Mouse (Mus musculus) thymus, postnatal 0 days (tissue): ENCODE measurements around the gene Slit3. TPM values are rescaled to one million over a fixed set of nuclear protein-coding genes. Genes with fewer than 3 reads are reported as not detected.

ENCODE experiments used
- DNase-seq: peaks from one replicate; pipeline ENCODE4 v3.0.0-alpha.2; 2015; ENCODE audit warnings: low spot score
- polyA plus RNA-seq: library from polyadenylated mRNA; unstranded; fragments of >200 nt; fragmentation: Nextera tagmentation; extraction: Ambion mirVana; gene quantifications from 2 replicates; pipeline ENCODE4 v1.2.1, GENCODE M21; 2015

Slit3 gene
- polyA plus RNA-seq, 1 experiment from 2014 or later = 2.1 TPM

DNA sequence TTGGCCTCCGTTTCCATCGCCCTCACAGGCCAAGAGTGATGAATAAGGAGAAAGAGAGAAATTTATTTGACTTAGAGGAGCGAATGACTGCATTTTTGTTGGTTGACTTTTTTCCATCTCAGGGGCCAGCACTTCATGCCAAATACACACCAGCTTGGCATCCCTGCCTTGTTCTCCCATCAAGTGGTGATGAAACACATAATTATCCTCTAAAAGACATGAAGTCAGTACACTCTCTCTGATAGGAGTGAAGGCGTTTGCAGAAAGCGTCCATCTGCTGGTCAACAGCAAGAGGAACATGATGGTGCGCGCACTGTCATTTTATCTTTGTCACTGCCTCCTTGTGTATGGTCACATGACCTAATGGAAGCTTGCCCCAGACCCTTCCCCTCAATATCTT lies 75.8 kb downstream of the Slit3 start:
- DNase-seq = no peak

DNA sequence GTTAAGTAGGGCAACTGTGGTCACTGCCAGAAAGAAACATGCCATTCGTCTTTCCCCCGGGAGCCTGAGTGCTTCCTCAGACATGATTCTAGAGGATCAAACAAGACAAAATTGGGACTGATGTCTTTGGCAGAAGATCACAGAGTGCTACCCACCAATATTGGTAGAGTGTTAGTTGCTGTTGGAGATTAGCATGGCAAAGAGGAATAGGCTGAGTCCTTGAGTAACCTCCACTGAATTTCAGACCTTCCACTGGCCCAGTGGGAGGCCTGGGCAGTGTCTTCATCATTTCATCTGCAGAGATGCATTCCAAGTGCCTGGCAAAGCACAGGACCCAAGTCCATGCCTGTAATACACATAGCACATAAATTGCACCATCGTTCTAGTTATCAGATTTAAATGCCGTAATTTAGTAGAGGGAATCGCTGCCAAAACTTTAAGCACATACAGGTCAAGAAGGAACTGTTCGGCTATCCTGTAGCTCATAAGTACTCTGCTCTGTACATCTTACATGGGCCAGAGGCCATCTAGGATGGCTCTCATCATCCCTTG lies 77.6 kb downstream of the Slit3 start:
- no peak for DNase-seq

DNA sequence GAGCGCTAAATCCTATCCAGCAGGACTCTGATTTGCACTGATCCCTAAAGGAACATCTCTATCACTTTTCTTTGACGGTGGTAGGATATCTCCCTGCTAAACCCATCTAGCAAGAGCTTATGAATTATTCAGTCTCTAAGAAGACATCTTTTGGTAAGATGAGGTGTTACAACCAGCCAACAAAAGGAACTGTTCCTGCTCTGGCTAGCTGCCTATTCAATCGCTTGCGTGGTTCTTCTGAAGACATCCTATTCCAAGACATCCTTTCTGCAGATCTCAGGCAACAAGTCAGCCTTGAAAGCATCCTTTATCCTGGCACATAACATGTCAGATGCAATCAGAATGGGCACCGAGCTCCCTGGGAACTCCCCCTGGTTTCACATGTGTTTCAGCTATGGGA lies 81.3 kb downstream of the Slit3 start:
- DNase-seq = no peak

DNA sequence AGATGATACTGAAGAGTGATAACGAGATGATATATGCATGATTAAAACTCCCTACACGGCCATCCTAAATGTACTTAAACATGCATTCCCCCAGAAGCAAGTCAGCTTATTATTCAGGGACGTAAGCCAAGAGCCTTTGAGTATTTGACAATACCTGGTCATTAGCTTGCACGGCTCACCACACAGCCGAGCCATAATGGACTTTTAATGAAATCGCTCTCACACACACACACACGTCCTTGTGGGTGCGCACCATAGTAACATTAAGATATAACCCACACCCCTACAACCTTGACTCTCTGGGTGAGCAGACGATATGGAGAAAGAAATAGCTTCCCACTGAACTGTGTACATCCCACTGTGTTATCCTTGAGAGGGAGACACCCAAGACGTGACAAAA lies 82.6 kb downstream of the Slit3 start:
- no peak for DNase-seq

DNA sequence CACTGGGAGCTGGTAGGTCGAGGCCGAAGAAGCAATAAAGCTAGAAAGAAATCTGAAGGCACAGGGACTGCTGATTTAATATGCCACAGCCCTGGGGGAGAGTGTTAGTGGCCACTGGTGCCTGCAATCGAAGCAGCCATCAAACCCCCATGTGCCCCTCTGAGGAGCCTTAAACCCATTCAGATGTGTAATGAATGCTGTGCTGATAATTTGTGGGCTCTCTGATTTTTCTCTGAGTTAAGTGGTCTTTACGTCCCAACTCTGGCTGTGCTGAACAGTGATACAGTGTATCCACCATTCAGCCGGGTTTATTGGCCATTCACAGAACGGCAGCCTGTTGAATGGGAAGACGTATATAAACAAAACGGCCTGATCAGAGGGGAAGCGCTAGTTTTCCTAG lies 83.1 kb downstream of the Slit3 start:
- no peak for DNase-seq

DNA sequence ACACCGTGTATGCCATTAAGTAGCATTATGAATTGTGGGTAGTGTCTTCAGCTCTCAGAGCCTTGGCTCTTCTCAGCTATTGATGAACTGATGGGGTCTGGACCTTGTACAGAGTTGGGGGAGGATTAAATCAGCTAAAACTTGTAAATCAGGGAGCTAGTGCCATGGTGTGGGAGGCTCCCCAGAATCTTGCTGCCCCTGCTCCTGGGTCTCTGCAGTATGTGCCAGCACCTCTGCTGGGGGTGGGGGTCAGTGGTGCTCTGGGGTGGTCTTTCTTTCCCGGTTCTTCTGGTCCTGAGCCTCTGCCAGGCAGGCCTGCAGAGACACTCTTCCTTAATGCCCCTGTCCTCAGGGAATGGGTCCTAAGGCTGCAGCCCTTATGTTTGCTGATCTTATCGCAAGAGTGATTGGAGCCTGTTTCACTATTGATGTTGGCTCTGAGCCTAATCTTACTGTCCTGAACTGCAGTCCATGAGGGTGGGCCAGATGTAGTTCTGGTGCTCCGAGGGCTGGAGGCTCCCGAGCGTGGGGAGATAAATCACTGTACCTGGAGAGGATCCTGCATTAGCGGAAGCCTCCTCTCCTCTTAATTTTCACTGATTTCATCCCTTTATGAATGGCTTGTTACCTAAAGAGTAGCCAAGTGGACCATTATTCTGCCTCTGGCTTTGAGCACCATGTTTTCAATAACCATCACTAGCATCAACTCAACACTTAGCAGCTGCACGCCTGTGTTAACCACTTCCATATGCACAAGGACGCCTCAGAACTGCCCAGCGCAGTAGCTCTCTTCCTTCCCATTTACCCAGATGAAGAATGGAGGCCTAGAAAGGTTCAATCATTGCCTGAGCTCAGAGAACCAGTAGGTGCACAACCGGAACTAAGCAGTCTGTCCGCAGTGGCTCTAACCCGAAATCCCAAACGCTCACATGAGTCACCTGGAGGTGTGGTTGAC lies 90.0 kb downstream of the Slit3 start:
- no peak for DNase-seq

DNA sequence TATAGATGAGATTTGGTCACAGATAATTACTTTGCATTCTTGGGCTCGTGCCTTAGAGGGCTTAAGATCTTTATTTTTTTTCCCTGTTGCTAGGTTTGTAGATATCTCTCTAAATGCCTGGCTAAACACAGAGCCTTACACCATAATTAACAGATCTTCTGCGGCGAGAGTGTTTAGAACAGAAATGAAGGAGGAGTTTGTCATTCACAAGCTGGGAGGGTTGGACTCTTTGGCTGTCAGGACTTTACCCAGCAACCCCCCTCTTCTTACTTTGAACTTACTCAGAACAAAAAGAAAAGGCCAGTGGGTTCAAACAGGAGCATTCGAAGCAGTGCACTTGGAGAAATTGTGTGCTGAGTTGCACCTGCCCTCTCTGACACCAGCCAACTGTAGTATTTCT lies 103.0 kb downstream of the Slit3 start:
- no peak for DNase-seq

DNA sequence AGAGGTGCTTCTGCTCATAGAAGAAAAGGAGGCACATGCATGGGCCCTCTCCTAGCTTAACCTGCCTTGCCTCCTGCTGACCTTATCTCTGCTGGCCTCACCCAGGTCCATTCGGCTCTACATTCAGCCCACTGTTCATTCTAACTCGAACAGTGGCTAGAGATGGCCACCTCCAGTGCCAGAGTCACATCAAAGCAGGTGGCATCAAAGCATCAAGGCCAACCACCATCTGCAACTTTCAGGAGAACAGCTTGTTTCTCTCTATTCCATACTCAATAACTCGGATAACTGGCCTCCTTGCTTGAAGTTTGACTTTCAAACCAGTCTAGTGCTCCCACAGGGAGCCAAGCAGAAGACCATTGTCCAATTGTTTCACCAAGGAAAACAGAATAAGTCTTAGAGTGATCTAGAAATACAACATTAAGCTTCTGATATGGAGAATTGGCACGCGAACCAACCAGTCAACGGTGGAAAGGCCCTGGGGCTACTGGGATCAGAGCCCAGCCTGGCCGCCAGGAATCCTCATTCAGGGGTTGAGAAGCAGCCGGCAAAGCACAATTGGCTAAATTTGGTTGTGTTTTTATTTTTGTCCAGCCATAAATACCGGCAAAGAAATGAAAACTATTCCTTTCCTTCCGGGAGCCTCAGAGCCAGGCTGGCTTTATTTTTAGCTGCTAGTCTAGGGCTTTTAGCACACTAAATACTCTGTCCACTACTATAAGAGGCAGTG lies 110.5 kb downstream of the Slit3 start:
- DNase-seq = no peak

DNA sequence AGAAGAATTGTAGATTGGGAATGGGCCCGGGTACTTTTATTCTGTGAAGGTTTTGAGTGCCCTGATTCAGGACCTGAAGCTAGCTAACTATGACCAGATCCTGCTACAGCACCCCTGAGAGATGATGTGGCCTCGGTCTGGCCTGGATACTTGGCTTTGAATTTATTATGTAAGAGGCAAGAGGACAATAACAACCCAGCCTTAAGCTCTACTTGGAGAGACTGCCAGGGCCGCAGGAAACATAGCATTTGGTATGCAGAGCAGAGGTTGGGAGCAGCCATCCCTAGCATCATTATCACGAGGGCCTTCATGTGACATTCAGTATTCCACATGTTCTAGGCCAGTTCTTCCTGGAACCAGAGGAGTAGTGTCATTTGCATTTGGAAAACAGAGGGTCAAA lies 111.3 kb downstream of the Slit3 start:
- DNase-seq = no peak

DNA sequence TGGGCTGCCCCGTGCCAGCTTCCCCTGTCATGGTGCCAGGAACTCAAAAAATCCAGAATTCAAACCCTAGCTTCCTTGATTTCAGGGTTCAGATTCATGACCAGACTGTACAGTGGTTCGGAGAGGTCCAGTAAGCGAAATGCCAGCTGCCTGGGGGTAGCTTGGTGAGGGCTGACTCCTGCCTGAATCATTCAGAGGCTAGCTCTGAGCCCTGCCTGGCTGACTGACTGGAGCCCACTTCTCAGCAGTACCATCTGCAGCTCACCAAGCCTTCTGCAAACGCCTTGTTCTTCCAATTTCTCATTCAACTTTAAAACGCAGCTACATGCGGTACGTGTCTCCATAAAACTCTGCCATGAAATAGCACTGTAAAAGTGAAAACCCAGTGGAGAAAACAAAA lies 120.4 kb downstream of the Slit3 start:
- no peak for DNase-seq

DNA sequence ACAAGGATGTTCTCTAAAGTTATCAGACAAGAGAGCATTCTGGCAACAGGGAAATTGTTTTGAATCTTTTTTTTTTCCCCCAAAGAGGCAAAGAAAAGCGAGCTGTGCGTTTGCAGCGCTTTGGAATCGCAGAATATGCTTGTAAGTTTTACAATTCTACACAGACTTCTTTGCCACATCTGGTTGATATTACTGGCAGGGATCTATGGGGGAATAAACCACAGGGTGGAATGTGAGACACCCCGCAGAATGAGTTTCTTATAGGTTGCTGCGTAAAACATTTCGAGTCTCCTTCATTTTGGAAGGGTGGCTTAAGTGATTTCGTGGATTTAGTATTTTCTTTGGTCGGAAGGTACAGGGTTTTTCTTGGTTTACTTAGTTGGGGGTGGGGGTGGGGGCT lies 122.6 kb downstream of the Slit3 start:
- DNase-seq = no peak

DNA sequence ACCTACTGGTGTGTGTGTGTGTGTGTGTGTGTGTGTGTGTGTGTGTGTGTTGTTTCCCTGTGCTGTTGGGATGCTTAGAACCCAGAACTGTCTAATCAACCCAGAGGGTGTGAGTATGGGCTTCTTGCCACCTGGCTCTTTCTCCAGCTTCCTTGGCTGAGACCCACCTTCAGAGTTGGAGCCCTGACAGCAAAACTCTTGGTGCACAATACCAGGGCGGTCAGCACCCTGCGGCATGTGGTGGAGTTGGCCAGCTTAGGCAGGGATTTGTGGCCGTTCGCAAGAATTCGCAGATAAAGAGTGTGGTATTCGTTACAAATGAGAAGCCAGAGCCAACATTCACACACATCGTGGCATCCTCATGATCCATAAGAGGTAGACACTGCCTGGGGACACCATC lies 123.5 kb downstream of the Slit3 start:
- no peak for DNase-seq

DNA sequence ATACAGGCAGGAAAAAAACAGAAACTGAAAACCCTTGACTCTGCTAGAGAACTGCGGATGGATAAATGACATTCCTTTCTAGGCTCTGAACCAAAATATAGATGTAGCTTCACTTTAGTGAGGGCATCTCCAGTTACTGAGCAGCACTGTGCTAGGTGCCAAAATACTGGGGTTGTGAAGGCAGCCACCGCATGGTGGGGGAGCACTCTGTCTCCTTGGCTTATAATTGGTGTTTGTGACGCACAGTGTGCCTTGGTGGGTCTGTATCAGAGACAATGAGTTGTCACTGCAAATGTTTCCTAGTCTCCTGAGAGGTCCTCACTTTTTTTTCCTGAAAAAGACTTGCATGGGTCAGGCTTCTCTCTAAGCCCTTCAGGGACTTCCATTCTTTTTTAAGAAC lies 125.6 kb downstream of the Slit3 start:
- DNase-seq = no peak

DNA sequence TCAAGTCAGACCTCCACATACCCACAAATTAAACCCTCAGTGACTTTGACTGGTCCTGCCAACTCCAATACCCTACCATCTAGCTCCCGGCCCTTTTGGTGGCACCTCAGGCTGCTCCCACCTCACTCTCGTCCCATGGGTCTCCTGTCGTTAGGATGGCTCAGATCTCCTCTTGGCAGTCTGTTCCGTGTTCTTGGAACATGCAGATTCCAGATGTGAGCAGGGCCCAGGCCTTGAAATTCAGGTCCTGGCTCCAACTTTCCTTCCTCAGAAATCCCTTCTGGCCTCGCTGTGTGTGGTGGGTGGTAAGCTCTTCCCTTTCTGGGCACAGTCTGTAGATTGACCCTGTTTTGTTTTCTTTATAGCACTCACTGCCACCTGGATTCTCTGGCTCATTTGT lies 127.1 kb downstream of the Slit3 start:
- no peak for DNase-seq

DNA sequence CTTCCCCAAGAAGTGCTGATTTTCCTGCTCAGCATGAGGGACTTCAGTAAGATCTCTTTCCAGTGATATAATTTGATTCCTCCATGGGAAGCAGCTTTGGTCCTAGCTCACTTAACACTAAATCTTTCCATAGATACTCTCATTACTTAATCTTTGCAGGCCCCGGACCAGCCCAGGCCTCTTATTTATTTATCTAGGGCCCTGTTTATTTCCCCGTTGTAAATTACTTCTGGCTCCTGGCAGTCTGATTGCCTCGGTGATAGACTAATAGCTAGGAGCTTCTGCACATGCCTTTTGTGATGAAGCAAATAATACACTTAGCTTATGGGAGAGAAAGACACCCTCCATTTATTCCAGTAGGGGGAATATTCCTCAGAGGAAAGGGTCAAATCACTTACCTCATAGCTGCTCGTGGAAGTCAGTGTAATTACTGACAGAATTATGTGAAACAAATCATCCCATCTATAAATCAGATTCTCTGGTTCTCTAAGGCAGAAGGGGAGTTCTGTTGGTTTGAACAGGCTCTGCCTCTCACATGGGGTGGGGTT lies 129.9 kb downstream of the Slit3 start:
- no peak for DNase-seq

DNA sequence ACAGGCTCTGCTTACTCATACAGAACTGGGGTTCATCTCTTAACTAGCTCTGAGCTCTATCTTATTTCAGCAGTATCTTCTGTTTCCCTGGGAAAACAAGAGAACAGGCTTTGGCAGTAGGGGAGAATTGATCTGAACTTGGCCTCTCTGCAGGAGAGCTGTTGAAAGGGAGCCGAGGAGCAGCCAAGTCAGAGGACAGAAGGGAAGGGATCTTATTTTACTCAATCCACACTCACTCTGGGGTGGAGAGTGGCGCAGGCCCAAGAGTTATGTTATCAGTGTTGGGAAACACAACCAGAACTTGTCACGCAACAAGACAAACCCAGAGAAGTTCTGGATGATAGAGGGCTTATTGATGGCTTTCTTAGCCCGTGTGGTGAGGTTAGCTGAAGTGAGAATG lies 130.9 kb downstream of the Slit3 start:
- no peak for DNase-seq

DNA sequence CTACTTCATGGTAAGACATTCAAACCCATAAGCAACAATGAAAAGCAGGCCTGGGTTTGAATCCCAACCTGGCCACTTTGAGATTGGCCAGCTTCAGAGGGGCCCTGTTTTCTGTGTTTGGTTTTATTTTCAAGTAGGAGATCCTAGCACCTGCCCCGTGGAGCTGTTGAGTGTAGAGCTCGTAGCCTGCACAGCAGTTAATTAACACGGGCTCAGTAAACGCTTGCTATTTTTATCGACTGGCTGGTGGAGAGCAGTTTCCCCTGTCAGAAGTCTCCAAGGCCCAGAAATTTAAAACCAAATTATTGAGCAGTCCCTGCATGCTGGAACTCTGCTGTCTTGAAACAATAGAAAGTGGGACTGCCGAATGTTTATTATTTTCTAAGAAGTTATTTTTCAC lies 136.3 kb downstream of the Slit3 start:
- no peak for DNase-seq

DNA sequence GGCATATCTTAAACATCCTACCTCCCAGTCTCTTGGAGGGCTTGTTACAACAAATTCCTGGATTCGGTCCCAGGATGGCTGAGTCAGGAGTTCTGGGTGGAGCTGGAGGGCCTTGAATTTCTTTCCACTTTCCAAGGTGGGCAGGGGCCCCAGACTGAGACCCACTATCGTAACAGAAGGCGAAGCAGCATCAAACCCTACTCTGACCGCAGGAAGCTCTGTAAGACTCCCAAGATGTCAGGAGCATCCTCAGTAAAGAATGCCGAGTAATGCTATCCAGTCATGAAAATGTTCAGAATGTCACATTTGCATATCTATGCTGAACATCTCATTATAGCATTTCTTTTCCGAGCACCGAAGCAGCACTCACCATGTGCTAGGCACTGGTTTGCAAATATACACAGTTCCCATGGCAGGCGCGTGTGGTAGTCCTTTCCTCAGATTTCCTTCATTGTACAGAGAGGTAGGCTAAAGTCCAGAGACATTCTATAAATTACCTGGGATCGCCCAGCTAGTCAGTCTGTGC lies 140.6 kb downstream of the Slit3 start:
- DNase-seq = no peak

DNA sequence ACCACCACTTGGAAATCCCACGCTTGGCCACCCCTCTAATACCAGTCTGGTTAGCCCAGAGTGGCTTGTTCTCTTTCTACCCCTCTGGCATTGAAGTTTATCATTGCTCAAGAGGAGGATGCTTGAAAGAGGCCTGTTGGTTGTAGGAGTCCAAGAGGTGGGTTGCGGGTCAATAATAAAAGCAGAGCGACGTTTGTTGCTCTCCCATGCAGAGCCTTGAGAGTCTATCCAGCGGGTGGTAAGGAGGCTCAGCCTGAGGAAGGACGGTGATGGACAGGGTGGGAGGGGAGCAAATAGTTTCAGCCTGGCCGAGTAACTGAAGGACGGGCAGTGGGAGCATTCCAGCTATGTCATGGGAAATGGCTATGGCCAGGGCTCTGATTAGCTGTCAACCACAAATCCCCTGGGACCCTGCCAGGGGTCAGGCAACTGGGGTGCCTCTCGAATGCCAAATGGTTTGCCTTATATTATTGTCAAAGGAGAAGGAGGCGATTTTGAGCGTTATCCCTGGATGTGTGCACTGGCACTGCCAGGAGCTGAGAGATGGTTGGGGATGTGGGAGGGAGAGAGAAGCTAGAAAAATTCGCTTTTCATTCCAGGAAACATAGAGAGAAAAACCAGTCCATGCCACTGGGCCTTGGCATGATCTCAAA lies 141.4 kb downstream of the Slit3 start:
- no peak for DNase-seq

DNA sequence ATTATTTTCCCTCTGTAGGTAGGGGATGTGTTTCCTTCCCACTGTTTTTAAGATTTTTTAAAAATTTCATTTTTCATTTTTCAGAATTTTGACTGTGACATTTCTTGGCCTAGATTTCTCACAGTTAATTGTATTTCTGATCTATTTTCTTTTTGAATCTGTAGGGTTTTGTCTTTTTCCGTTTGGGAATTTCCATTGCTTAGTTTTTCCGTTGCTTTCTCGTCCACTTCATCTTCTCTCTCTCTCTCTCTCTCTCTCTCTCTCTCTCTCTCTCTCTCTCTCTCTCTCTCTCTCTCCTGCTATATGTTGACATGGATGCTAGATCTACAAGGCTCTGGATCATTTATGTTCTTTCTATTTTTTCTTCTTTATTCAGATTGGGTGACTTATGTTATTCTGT lies 143.7 kb downstream of the Slit3 start:
- DNase-seq = no peak

DNA sequence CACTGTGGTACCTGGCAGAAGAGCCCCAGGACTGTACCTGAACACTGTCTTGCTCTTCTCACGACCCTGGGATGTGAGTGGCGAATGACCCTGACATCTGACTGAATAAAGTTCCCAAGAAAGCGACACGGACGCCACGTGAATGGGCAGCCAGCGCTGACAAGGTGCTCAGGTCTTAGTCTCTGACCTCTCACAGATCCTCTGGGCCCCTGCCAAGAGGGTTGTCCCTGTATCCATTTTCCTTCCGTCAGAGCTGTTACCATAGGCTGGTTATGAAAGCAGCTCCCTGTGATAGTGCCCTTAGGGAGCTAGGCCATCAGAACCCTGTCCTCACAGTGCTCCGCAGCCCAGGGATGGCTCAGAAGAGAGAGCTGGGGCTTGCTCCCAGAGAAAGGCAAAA lies 149.4 kb downstream of the Slit3 start:
- DNase-seq = no peak
